In genomic region chr6:134606540-134606939, GRCm38 (mm10) we compare ENCODE assay signal across 13 mouse cellular contexts. TPM values are rescaled to one million over a fixed set of nuclear protein-coding genes. Genes with fewer than 3 reads are reported as not detected.
A peak's percentile ranks its signal among the peaks of the same experiment; 100 is the strongest.
DNase-seq lines count a peak whose midpoint lies in the region; ATAC-seq and TF ChIP-seq lines count a peak whose summit lies in the region.
"Had no signal": no experiment of that assay in that cellular context is flagged by ENCODE, and none has a peak within 500 bp of the region (broad histone marks: within the 10 kb centered on the region; RNA-seq: fewer than 3 reads in every experiment).

No protein-coding gene starts in this region.

- H3K36me3 ChIP-seq in limb, embryonic 14.5 days (ENCODE audit: control insufficient read depth, insufficient read depth, low read length): no peaks in the 10 kb centered on the region; the same call in 1 of the 2 replicates
- H3K36me3 ChIP-seq: forebrain, embryonic 15.5 days; G1E; neural tube, embryonic 12.5 days had no signal

- H3K9ac ChIP-seq in limb, embryonic 14.5 days (ENCODE audit: low read depth, low read length, severe bottlenecking): no peak overlapping the region
- H3K9ac ChIP-seq: forebrain, embryonic 15.5 days; liver, embryonic 14.5 days; neural tube, embryonic 12.5 days had no signal

- H3K4me2 ChIP-seq in limb, embryonic 14.5 days (replicated peaks; ENCODE audit: low read depth, low read length, severe bottlenecking): no peak overlapping the region
- H3K4me2 ChIP-seq: forebrain, embryonic 15.5 days; neural tube, embryonic 12.5 days had no signal

- H3K4me1 ChIP-seq in limb, embryonic 14.5 days (ENCODE audit: control insufficient read depth, insufficient read depth, low read length): peaks cover 15% of the 10 kb centered on the region
- H3K4me1 ChIP-seq: forebrain, embryonic 15.5 days; neural tube, embryonic 12.5 days had no signal

- peak; percentile 20 to 36 for DNase-seq in adrenal gland, postnatal 36 days
- no peak for DNase-seq in adrenal gland, postnatal 4 days (ENCODE audit: low spot score in 2 of 2)
- peak; percentile 87 for DNase-seq in kidney, adult 9 months
- no peak for DNase-seq in limb, embryonic 14.5 days (ENCODE audit: low spot score)
- DNase-seq in lung, postnatal 4 days: peak; percentile 29 to 60
- no peak for DNase-seq in gastrocnemius, adult 8-10 months (ENCODE audit: low spot score in 2 of 2)
- DNase-seq in embryo, embryonic 10 days (ENCODE audit: low spot score): no peak
- DNase-seq in gastrocnemius, postnatal 36 days: no peak
- DNase-seq: right cerebral cortex, adult 18-20 months had no signal

- H3K9me3 ChIP-seq in limb, embryonic 14.5 days (ENCODE audit: control insufficient read depth, low read length): no peaks in the 10 kb centered on the region
- H3K9me3 ChIP-seq: forebrain, embryonic 15.5 days; G1E; neural tube, embryonic 12.5 days had no signal

- no peak overlapping the region for H3K4me3 ChIP-seq in limb, embryonic 14.5 days (replicated peaks; ENCODE audit: low read length)
- H3K4me3 ChIP-seq: forebrain, embryonic 15.5 days; neural tube, embryonic 12.5 days had no signal

- WGBS in limb, embryonic 14.5 days: 59% methylated on average over 6 of the region's 6 CpGs

- H3K27ac ChIP-seq in limb, embryonic 14.5 days (replicated peaks; ENCODE audit: low read depth, low read length): peak overlapping the region; percentile 56
- H3K27ac ChIP-seq: forebrain, embryonic 15.5 days; liver, embryonic 14.5 days; neural tube, embryonic 12.5 days had no signal

- intact Hi-C loops in gastrocnemius, postnatal 36 days (cut with DNase I): loop anchor here (5.0 kb wide), 2 partner anchors 39 to 134 kb away; partner anchors contain the start of gene Lrp6

- no peak for ATAC-seq in limb, embryonic 14.5 days (ENCODE audit: low FRiP score, low read depth)

- H3K27me3 ChIP-seq in limb, embryonic 14.5 days (ENCODE audit: control insufficient read depth, insufficient read depth, low read length): no peaks in the 10 kb centered on the region
- H3K27me3 ChIP-seq: forebrain, embryonic 15.5 days; neural tube, embryonic 12.5 days had no signal

- TF ChIP-seq POLR2A in limb, embryonic 14.5 days (IDR thresholded peaks at IDR 0.05; ENCODE audit: borderline replicate concordance, extremely low read depth, insufficient read depth, insufficient read length): no peak

RNA-seq across cellular contexts. Expression of gene Mansc1, which starts 25.7 kb away (rescaled TPM):
- 1 to 10 TPM; 4.4 to 4.9 TPM for total RNA-seq in adrenal gland, postnatal 36 days (2021)
- total RNA-seq in adrenal gland, postnatal 4 days (2021): 10 to 100 TPM in 1 of 2 experiments, 1 to 10 TPM in 1; 8.8 to 10.0 TPM
- 2.4 and 2.6 TPM in 2 replicates for polyA plus RNA-seq in limb, embryonic 14.5 days (2012; rRNA removed)
- 2.2 and 2.3 TPM in 2 replicates for polyA plus RNA-seq in limb, embryonic 14.5 days (2014; fragmentation: Nextera tagmentation; extraction: Ambion mirVana)
- total RNA-seq in gastrocnemius, adult 8-10 months (2022): 1 to 10 TPM in 1 of 4 experiments, under 1 TPM in 3; 0.46 to 1.0 (median 0.75) TPM
- total RNA-seq in gastrocnemius, postnatal 36 days (2021): 1 to 10 TPM in 1 of 2 experiments, under 1 TPM in 1; 0.96 to 1.1 TPM
- total RNA-seq: G1E had no signal
- polyA plus RNA-seq: G1E had no signal

RNA-seq across cellular contexts. Expression of gene Borcs5, which starts 32.8 kb away (rescaled TPM):
- total RNA-seq in adrenal gland, postnatal 36 days (2021): 10 to 100 TPM; 13.7 to 15.4 TPM
- 10 to 100 TPM; 13.8 to 14.8 TPM for total RNA-seq in adrenal gland, postnatal 4 days (2021)
- polyA plus RNA-seq in limb, embryonic 14.5 days (2012; rRNA removed): 11.4 and 14.0 TPM in 2 replicates
- polyA plus RNA-seq in limb, embryonic 14.5 days (2014; fragmentation: Nextera tagmentation; extraction: Ambion mirVana): 18.0 and 20.5 TPM in 2 replicates
- total RNA-seq in gastrocnemius, adult 8-10 months (2022): 10 to 100 TPM; 16.8 to 18.8 (median 17.4) TPM
- 10 to 100 TPM; 13.0 to 15.9 TPM for total RNA-seq in gastrocnemius, postnatal 36 days (2021)

RNA-seq across cellular contexts. Expression of gene Lrp6, which starts 39.8 kb away (rescaled TPM):
- total RNA-seq in adrenal gland, postnatal 36 days (2021): 10 to 100 TPM; 91.4 to 97.7 TPM
- 10 to 100 TPM; 87.0 to 90.5 TPM for total RNA-seq in adrenal gland, postnatal 4 days (2021)
- polyA plus RNA-seq in limb, embryonic 14.5 days (2012; rRNA removed): 42.7 and 45.1 TPM in 2 replicates
- 39.5 and 43.5 TPM in 2 replicates for polyA plus RNA-seq in limb, embryonic 14.5 days (2014; fragmentation: Nextera tagmentation; extraction: Ambion mirVana)
- 10 to 100 TPM; 35.7 to 50.1 (median 41.2) TPM for total RNA-seq in gastrocnemius, adult 8-10 months (2022)
- 10 to 100 TPM; 36.1 to 41.5 TPM for total RNA-seq in gastrocnemius, postnatal 36 days (2021)

Comparison
In these comparisons a context has a peak if more than half of its experiments do, and no peak if none do; other contexts are left out.
1. DNase-seq: peak in adrenal gland, postnatal 36 days (2 of 2), kidney, adult 9 months (single experiment) and lung, postnatal 4 days (2 of 2); none in adrenal gland, postnatal 4 days (0 of 2), limb, embryonic 14.5 days (single experiment), gastrocnemius, adult 8-10 months (0 of 2), embryo, embryonic 10 days (single experiment) and gastrocnemius, postnatal 36 days (0 of 2).